Mouse (Mus musculus) cerebellum, adult 2 months (tissue): ENCODE results near the gene Sarm1.

ENCODE experiments used
- CTCF ChIP-seq: fragments of 200-500 bp; IDR thresholded peaks from 2 replicates; pipeline ENCODE4 v1.5.1; 2011; ENCODE audit warnings: low read depth, mild to moderate bottlenecking, control low read depth, low read length, moderate library complexity, borderline replicate concordance; ENCODE audit not compliant: insufficient read depth
- POLR2A ChIP-seq: fragments of 200-500 bp; IDR thresholded peaks from 2 replicates; pipeline ENCODE4 v1.6.1; 2011; ENCODE audit warnings: low read length, control low read depth, borderline replicate concordance; ENCODE audit not compliant: insufficient read depth

- TF ChIP-seq CTCF (no peak), POLR2A (no peak)
Observed at GRCm38 (mm10) chr11:78523241-78523955, 25.8 kb upstream of the Sarm1 start.
